ENCODE assay signal across 10 mouse cellular contexts in the genomic region with DNA sequence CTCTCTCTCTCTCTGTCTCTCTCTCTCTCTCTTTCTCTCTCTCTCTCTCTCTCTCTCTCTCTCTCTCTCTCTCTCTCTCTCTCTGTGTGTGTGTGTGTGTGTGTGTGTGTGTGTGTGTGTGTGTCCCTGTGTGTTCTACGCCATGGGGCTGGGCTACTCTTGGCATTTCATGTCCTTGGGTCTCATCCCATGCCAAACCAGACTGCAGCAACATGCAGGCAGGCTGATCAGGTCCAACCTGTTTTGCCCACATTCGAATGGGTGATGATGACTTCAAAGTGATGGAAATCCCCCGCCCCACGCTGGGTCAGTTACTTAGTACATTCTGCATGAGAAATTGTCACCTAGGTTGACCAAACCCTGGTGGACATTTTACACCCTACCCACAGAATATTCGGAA. TPM values are rescaled to one million over a fixed set of nuclear protein-coding genes. Genes with fewer than 3 reads are reported as not detected.
DNase-seq lines count a peak whose midpoint lies in the region; ATAC-seq and TF ChIP-seq lines count a peak whose summit lies in the region.
"Not testable (repeated sequence)": the region's sequence is repeated elsewhere in the genome, so short reads cannot be mapped to it uniquely, and the experiment has no call there.
"Had no signal": no experiment of that assay in that cellular context is flagged by ENCODE, and none has a peak within 500 bp of the region (broad histone marks: within the 10 kb centered on the region; RNA-seq: fewer than 3 reads in every experiment).

No protein-coding gene starts in this region.

- not testable (repeated sequence) for H3K27me3 ChIP-seq in embryonic facial prominence, embryonic 12.5 days; forebrain, embryonic 14.5 days (replicated peaks; ENCODE audit: control insufficient read depth, insufficient read depth, low read length); hindbrain, embryonic 12.5 days; midbrain, embryonic 14.5 days (ENCODE audit: control insufficient read depth, insufficient read depth, low read length)
- H3K27me3 ChIP-seq in neural tube, embryonic 13.5 days = peaks cover 17% of the 10 kb centered on the region; the same call in 1 of the 2 replicates

- 0 out of 2 replicates have a peak overlapping the region, but pooled peaks have one; percentile 2 for H3K4me2 ChIP-seq in embryonic facial prominence, embryonic 12.5 days (replicated peaks)
- peak overlapping the region; percentile 55 for H3K4me2 ChIP-seq in forebrain, embryonic 14.5 days (ENCODE audit: low read length)
- H3K4me2 ChIP-seq in hindbrain, embryonic 12.5 days (replicated peaks) = peak overlapping the region; percentile 49
- peak overlapping the region; percentile 55 for H3K4me2 ChIP-seq in midbrain, embryonic 14.5 days (ENCODE audit: low read length)
- peak overlapping the region; percentile 55 for H3K4me2 ChIP-seq in neural tube, embryonic 13.5 days

- intact Hi-C loops in left cerebral cortex, adult 2 months (cut with DNase I) = not testable (repeated sequence)

- TF ChIP-seq POLR2A in brain, embryonic 14.5 days (IDR thresholded peaks at IDR 0.05; ENCODE audit: borderline replicate concordance, extremely low read depth, insufficient read depth, insufficient read length, poor library complexity, severe bottlenecking) = not testable (repeated sequence)

- H3K9me3 ChIP-seq in embryonic facial prominence, embryonic 12.5 days; forebrain, embryonic 14.5 days (replicated peaks; ENCODE audit: control insufficient read depth, low read length); hindbrain, embryonic 12.5 days (replicated peaks); midbrain, embryonic 14.5 days (ENCODE audit: control insufficient read depth, low read length); neural tube, embryonic 13.5 days: not testable (repeated sequence)

- not testable (repeated sequence) for H3K9ac ChIP-seq in embryonic facial prominence, embryonic 12.5 days; forebrain, embryonic 14.5 days (ENCODE audit: low read length); hindbrain, embryonic 12.5 days; midbrain, embryonic 14.5 days (replicated peaks; ENCODE audit: low read length)
- 0 out of 2 replicates have a peak overlapping the region, but pooled peaks have one; percentile 77 for H3K9ac ChIP-seq in neural tube, embryonic 13.5 days

- peak; percentile 40 for DNase-seq in brain, embryonic 14.5 days (ENCODE audit: low read depth)
- not testable (repeated sequence) for DNase-seq in forebrain, embryonic 14.5 days (ENCODE audit: low spot score); left cerebral cortex, adult 2 months (ENCODE audit: extremely low spot score in 1 of 2, low spot score in 2 of 2)
- DNase-seq in midbrain, embryonic 14.5 days = peak; percentile 13

- H3K4me3 ChIP-seq in embryonic facial prominence, embryonic 12.5 days = not testable (repeated sequence)
- peak overlapping the region; percentile 37 for H3K4me3 ChIP-seq in forebrain, embryonic 14.5 days (ENCODE audit: low read depth, low read length)
- H3K4me3 ChIP-seq in hindbrain, embryonic 12.5 days = peak overlapping the region; percentile 43; the same call in 1 of the 2 replicates
- H3K4me3 ChIP-seq in left cerebral cortex, adult 2 months = peak overlapping the region; percentile 39
- peak overlapping the region; percentile 46 for H3K4me3 ChIP-seq in midbrain, embryonic 14.5 days (replicated peaks; ENCODE audit: low read depth, low read length)
- H3K4me3 ChIP-seq in neural tube, embryonic 13.5 days = peak overlapping the region; percentile 46

- not testable (repeated sequence) for H3K36me3 ChIP-seq in embryonic facial prominence, embryonic 12.5 days; forebrain, embryonic 14.5 days (ENCODE audit: control insufficient read depth, insufficient read depth, low read length); hindbrain, embryonic 12.5 days; midbrain, embryonic 14.5 days (ENCODE audit: control insufficient read depth, insufficient read depth, low read length); neural tube, embryonic 13.5 days

- H3K4me1 ChIP-seq in embryonic facial prominence, embryonic 12.5 days; forebrain, embryonic 14.5 days (ENCODE audit: control insufficient read depth, insufficient read depth, low read length); hindbrain, embryonic 12.5 days; midbrain, embryonic 14.5 days (ENCODE audit: control insufficient read depth, insufficient read depth, low read length); neural tube, embryonic 13.5 days (replicated peaks): not testable (repeated sequence)

- ATAC-seq in embryonic facial prominence, embryonic 12.5 days (ENCODE audit: insufficient number of reproducible peaks, insufficient read depth, low FRiP score, low TSS enrichment); forebrain, embryonic 14.5 days; midbrain, embryonic 14.5 days (ENCODE audit: low FRiP score, low TSS enrichment); neural tube, embryonic 13.5 days (ENCODE audit: low read depth): not testable (repeated sequence)
- peak; percentile 14; the same call in 1 of the 2 replicates for ATAC-seq in hindbrain, embryonic 12.5 days (ENCODE audit: low FRiP score)

- 68% methylated on average over 5 of the region's 5 CpGs for WGBS in embryonic facial prominence, embryonic 12.5 days
- WGBS in forebrain, embryonic 14.5 days = 55% methylated on average over 5 of the region's 5 CpGs
- WGBS in hindbrain, embryonic 12.5 days = 76% methylated on average over 4 of the region's 5 CpGs
- WGBS in midbrain, embryonic 14.5 days = 66% methylated on average over 5 of the region's 5 CpGs
- 63% methylated on average over 5 of the region's 5 CpGs for WGBS in neural tube, embryonic 13.5 days

- H3K27ac ChIP-seq in embryonic facial prominence, embryonic 12.5 days; forebrain, embryonic 14.5 days (ENCODE audit: low read depth, low read length); hindbrain, embryonic 12.5 days; left cerebral cortex, adult 2 months; neural tube, embryonic 13.5 days (replicated peaks): not testable (repeated sequence)
- H3K27ac ChIP-seq in midbrain, embryonic 14.5 days (replicated peaks; ENCODE audit: low read depth, low read length) = 0 out of 2 replicates have a peak overlapping the region, but pooled peaks have one; percentile 32

- TF ChIP-seq CTCF in brain, embryonic 14.5 days (IDR thresholded peaks at IDR 0.05; ENCODE audit: borderline replicate concordance, extremely low read depth, insufficient read depth, insufficient read length); left cerebral cortex, adult 2 months (IDR thresholded peaks at IDR 0.05): not testable (repeated sequence)

RNA-seq across cellular contexts. Expression of gene Pak3, which starts 1.1 kb away (rescaled TPM):
- 24.8 and 41.7 TPM in 2 replicates for polyA plus RNA-seq in brain, embryonic 14.5 days (2012; rRNA removed)
- polyA plus RNA-seq in embryonic facial prominence, embryonic 12.5 days (2016; fragmentation: Nextera tagmentation; extraction: Ambion mirVana) = 22.7 and 25.7 TPM in 2 replicates
- polyA plus RNA-seq in forebrain, embryonic 14.5 days (2014; fragmentation: Nextera tagmentation; extraction: Ambion mirVana) = 146 and 186 TPM in 2 replicates
- polyA plus RNA-seq in hindbrain, embryonic 12.5 days (2016; fragmentation: Nextera tagmentation; extraction: Ambion mirVana) = 81.5 and 97.9 TPM in 2 replicates
- 100 to 1,000 TPM; 130 to 133 TPM for total RNA-seq in left cerebral cortex, adult 2 months (2021)
- polyA plus RNA-seq in midbrain, embryonic 14.5 days (2014; fragmentation: Nextera tagmentation; extraction: Ambion mirVana) = 211 and 249 TPM in 2 replicates
- 122 and 132 TPM in 2 replicates for polyA plus RNA-seq in neural tube, embryonic 13.5 days (2015; fragmentation: Nextera tagmentation; extraction: Ambion mirVana)
- total RNA-seq: hematopoietic stem cell, adult 5-6 weeks had no signal
- polyA plus RNA-seq: activated CD4-positive, CD25-positive, alpha-beta regulatory T cell, adult 4 months; small intestine, adult 2 months had no signal

Comparison
In these comparisons a context has a peak if more than half of its experiments do, and no peak if none do; other contexts are left out.
1. H3K4me2 ChIP-seq: peak in every context shown above with its lines; median percentile 55 in forebrain, embryonic 14.5 days; 55 in midbrain, embryonic 14.5 days; 55 in neural tube, embryonic 13.5 days; 49 in hindbrain, embryonic 12.5 days; 2 in embryonic facial prominence, embryonic 12.5 days.